Mouse (Mus musculus): Measurements from ENCODE around the gene Emx1. TPM values are rescaled to one million over a fixed set of nuclear protein-coding genes. Genes with fewer than 3 reads are reported as not detected.

Gene Emx1
- total and polyA plus RNA-seq, 3 experiments: not detected

- TF ChIP-seq RAD21 (IDR thresholded peaks at IDR 0.05; ENCODE audit: low read depth, low read length) (no peak), TCF12 (IDR thresholded peaks at IDR 0.05; ENCODE audit: low read depth, low read length) (no peak), RCOR1 (conservative IDR thresholded peaks at IDR 0.05; ENCODE audit: low read depth, low read length) (no peak), MEF2A (IDR thresholded peaks at IDR 0.05; ENCODE audit: borderline replicate concordance, low read depth, low read length) (no peak), CHD2 (IDR thresholded peaks at IDR 0.05; ENCODE audit: low read length) (no peak), NRF1 (IDR thresholded peaks at IDR 0.05; ENCODE audit: low read depth, low read length) (no peak), CHD1 (IDR thresholded peaks at IDR 0.05; ENCODE audit: low read depth, low read length) (no peak), HCFC1 (IDR thresholded peaks at IDR 0.05; ENCODE audit: low read depth, low read length) (no peak), ZNF384 (IDR thresholded peaks at IDR 0.05; ENCODE audit: low read depth, low read length) (no peak), ZC3H11A (IDR thresholded peaks at IDR 0.05; ENCODE audit: low read depth, low read length) (no peak), MAZ (IDR thresholded peaks at IDR 0.05; ENCODE audit: low read depth, low read length) (no peak), POLR2A (IDR thresholded peaks at IDR 0.05; ENCODE audit: low read depth, low read length) (no peak), ZKSCAN1 (IDR thresholded peaks at IDR 0.05; ENCODE audit: borderline replicate concordance, low read depth, low read length) (no peak), USF1 (IDR thresholded peaks at IDR 0.05; ENCODE audit: low read depth, low read length) (no peak)
- dilution Hi-C loops (cut with MboI; ENCODE audit: extremely low pct_ligation_motif_present, extremely low pct_unique_long_range_greater_than_20kb, low sequenced_read_pairs) (no loop called here), in situ Hi-C loops (cut with MboI; ENCODE audit: low pct_ligation_motif_present, low pct_unique_long_range_greater_than_20kb, low sequenced_read_pairs) (no loop called here)
- no peaks in the 10 kb centered on the region for H3K4me1 ChIP-seq (ENCODE audit: control insufficient read depth in 1 of 2, insufficient read depth in 2 of 2)
- no peak overlapping the region for H3K4me2 ChIP-seq (ENCODE audit: insufficient read depth, low read depth, poor library complexity, severe bottlenecking)
- peaks cover 67% of the 10 kb centered on the region for H3K27me3 ChIP-seq (replicated peaks)
- no peaks in the 10 kb centered on the region for H3K36me3 ChIP-seq (replicated peaks in 1 of 2; ENCODE audit: control insufficient read depth in 1 of 2, insufficient read depth in 1 of 2, low read length in 1 of 2)
- peaks cover 23% of the 10 kb centered on the region for H3K9me3 ChIP-seq (replicated peaks; ENCODE audit: low read length)
- no peak overlapping the region for H3K4me3 ChIP-seq (replicated peaks in 1 of 3; ENCODE audit: low read depth in 2 of 3, low read length in 2 of 3, poor library complexity in 1 of 3)
- H3K79me2 ChIP-seq (replicated peaks; ENCODE audit: control insufficient read depth, extremely low read depth, insufficient read depth, poor library complexity, severe bottlenecking): no peaks in the 10 kb centered on the region
- no peak overlapping the region for H3K27ac ChIP-seq (ENCODE audit: insufficient read depth, low read depth)
- H3K9ac ChIP-seq (ENCODE audit: insufficient read depth, low read depth): no peak overlapping the region
- no peak for DNase-seq (ENCODE audit: extremely low read depth)
Observed at GRCm38 (mm10) chr6:85188256-85189110, 1.2 kb downstream of the Emx1 start.

- DNase-seq (ENCODE audit: extremely low read depth): no peak
- no peaks in the 10 kb centered on the region for H3K79me2 ChIP-seq (replicated peaks; ENCODE audit: control insufficient read depth, extremely low read depth, insufficient read depth, poor library complexity, severe bottlenecking)
- in situ Hi-C loops (cut with MboI; ENCODE audit: low pct_ligation_motif_present, low pct_unique_long_range_greater_than_20kb, low sequenced_read_pairs) (no loop called here), dilution Hi-C loops (cut with MboI; ENCODE audit: extremely low pct_ligation_motif_present, extremely low pct_unique_long_range_greater_than_20kb, low sequenced_read_pairs) (no loop called here)
- H3K27me3 ChIP-seq (replicated peaks): peaks cover 69% of the 10 kb centered on the region
- H3K36me3 ChIP-seq (replicated peaks in 1 of 2; ENCODE audit: control insufficient read depth in 1 of 2, insufficient read depth in 1 of 2, low read length in 1 of 2): no peaks in the 10 kb centered on the region
- no peak overlapping the region for H3K4me2 ChIP-seq (ENCODE audit: insufficient read depth, low read depth, poor library complexity, severe bottlenecking)
- H3K4me3 ChIP-seq (replicated peaks in 1 of 3; ENCODE audit: low read depth in 2 of 3, low read length in 2 of 3, poor library complexity in 1 of 3): no peak overlapping the region
- TF ChIP-seq JUND (conservative IDR thresholded peaks at IDR 0.05; ENCODE audit: low read depth, low read length) (no peak), NELFE (IDR thresholded peaks at IDR 0.05; ENCODE audit: low read depth, low read length) (no peak), HCFC1 (IDR thresholded peaks at IDR 0.05; ENCODE audit: low read depth, low read length) (no peak), BHLHE40 (IDR thresholded peaks at IDR 0.05; ENCODE audit: low read depth, low read length) (no peak), CTCF (conservative IDR thresholded peaks at IDR 0.05 in 1 of 2, IDR thresholded peaks at IDR 0.05 in 1 of 2; ENCODE audit: low read depth in 2 of 2, low read length in 2 of 2) (no peak), TBP (conservative IDR thresholded peaks at IDR 0.05; ENCODE audit: low read depth, low read length) (no peak), USF1 (IDR thresholded peaks at IDR 0.05; ENCODE audit: low read depth, low read length) (no peak), MAFK (IDR thresholded peaks at IDR 0.05; ENCODE audit: insufficient replicate concordance, low read length) (no peak), CHD1 (IDR thresholded peaks at IDR 0.05; ENCODE audit: low read depth, low read length) (no peak), MYC (IDR thresholded peaks at IDR 0.05; ENCODE audit: low read depth, low read length) (no peak), E2F4 (IDR thresholded peaks at IDR 0.05; ENCODE audit: insufficient replicate concordance, low read depth, low read length) (no peak), MXI1 (IDR thresholded peaks at IDR 0.05; ENCODE audit: low read depth, low read length) (no peak), ETS1 (conservative IDR thresholded peaks at IDR 0.05; ENCODE audit: low read depth, low read length) (no peak), SIN3A (IDR thresholded peaks at IDR 0.05; ENCODE audit: low read length) (no peak), KAT2A (IDR thresholded peaks at IDR 0.05; ENCODE audit: insufficient replicate concordance, low read length) (no peak)
- no peak overlapping the region for H3K9ac ChIP-seq (ENCODE audit: insufficient read depth, low read depth)
- H3K4me1 ChIP-seq (ENCODE audit: control insufficient read depth in 1 of 2, insufficient read depth in 2 of 2): no peaks in the 10 kb centered on the region
- H3K27ac ChIP-seq (ENCODE audit: insufficient read depth, low read depth): no peak overlapping the region
- H3K9me3 ChIP-seq (replicated peaks; ENCODE audit: low read length): peaks cover 23% of the 10 kb centered on the region
Observed at GRCm38 (mm10) chr6:85189361-85189760, 2.1 kb downstream of the Emx1 start.
